Mouse (Mus musculus) heart, postnatal 0 days (tissue): ENCODE data around the gene Frmpd4. TPM values are rescaled to one million over a fixed set of nuclear protein-coding genes. Genes with fewer than 3 reads are reported as not detected.

ENCODE experiments used
- ATAC-seq: fragments of 200-750 bp; cut with Nextera tagmentation; 2 replicates; pipeline ENCODE4 v1.8.0; 2017; ENCODE audit warnings: low read depth, moderate number of reproducible peaks, moderate library complexity; ENCODE audit not compliant: insufficient read depth
- DNase-seq: peaks from one replicate; pipeline ENCODE4 v3.0.0-alpha.2; 2016; ENCODE audit warnings: low spot score
- H3K27ac ChIP-seq: fragments of 300-500 bp; sonication (generic); 2 replicates; pipeline ENCODE4 v1.5.1; 2014; ENCODE audit warnings: low read depth, mild to moderate bottlenecking
- H3K27me3 ChIP-seq: fragments of 300-500 bp; sonication (generic); 2 replicates; pipeline ENCODE4 v1.6.1; 2014; ENCODE audit warnings: low read length, mixed read lengths; ENCODE audit not compliant: control insufficient read depth, insufficient read depth
- H3K36me3 ChIP-seq: fragments of 300-500 bp; sonication (generic); replicated peaks from 2 replicates; pipeline ENCODE4 v1.6.1; 2014; ENCODE audit warnings: low read length, mixed read lengths; ENCODE audit not compliant: control insufficient read depth, insufficient read depth
- H3K4me1 ChIP-seq: fragments of 300-500 bp; sonication (generic); 2 replicates; pipeline ENCODE4 v1.6.1; 2014; ENCODE audit warnings: antibody characterized with exemption; ENCODE audit not compliant: control insufficient read depth, insufficient read depth
- H3K4me2 ChIP-seq: fragments of 300-500 bp; sonication (generic); 2 replicates; pipeline ENCODE4 v1.6.1; 2014; ENCODE audit warnings: low read depth, mild to moderate bottlenecking, low read length, moderate library complexity
- H3K4me3 ChIP-seq: fragments of 300-500 bp; sonication (generic); 2 replicates; pipeline ENCODE4 v1.5.1; 2014; ENCODE audit warnings: low read depth, low read length
- H3K9ac ChIP-seq: fragments of 300-500 bp; sonication (generic); replicated peaks from 2 replicates; pipeline ENCODE4 v1.6.1; 2014; ENCODE audit warnings: low read depth, low read length, mixed read lengths
- H3K9me3 ChIP-seq: fragments of 300-500 bp; sonication (generic); replicated peaks from 2 replicates; pipeline ENCODE4 v1.6.1; 2016; ENCODE audit warnings: low read length; ENCODE audit not compliant: control insufficient read depth
- CTCF ChIP-seq: IDR thresholded peaks from 2 replicates; pipeline ENCODE4 v1.5.1; 2016; ENCODE audit warnings: antibody characterized with exemption, control low read depth, low read depth
- EP300 ChIP-seq: IDR thresholded peaks from 2 replicates; pipeline ENCODE4 v1.6.1; 2016; ENCODE audit warnings: antibody characterized with exemption, low read depth
- WGBS: fragments of 180-500 bp; shearing (Covaris S2); extraction: QIAGEN DNeasy Blood & Tissue Kit; methylation state at CpG from one replicate; pipeline ENCODE4 v1.1.7; 2014; 5-methylcytosine and 5-hydroxymethylcytosine counted together
- polyA plus RNA-seq: library from polyadenylated mRNA; unstranded; fragments of >200 nt; fragmentation: Nextera tagmentation; extraction: Ambion mirVana; gene quantifications from 2 replicates; pipeline ENCODE4 v1.2.1, GENCODE M21; 2015
- total RNA-seq: library from RNA; depleted of rRNA; stranded (reverse); fragments of >200 nt; gene quantifications from 2 replicates; pipeline ENCODE4 v1.2.3, GENCODE M21; 2014; ENCODE audit warnings: low replicate concordance

The Frmpd4 gene
- total and polyA plus RNA-seq, 2 experiments from 2014 or later: not detected

GRCm38 (mm10) chrX:168349320-168350225 is 227.5 kb downstream of the Frmpd4 start:
- H3K4me2 ChIP-seq: no peak overlapping the region
- no peak overlapping the region for H3K9ac ChIP-seq
- no peak for DNase-seq
- H3K27ac ChIP-seq: no peak overlapping the region
- no peak for TF ChIP-seq EP300
- TF ChIP-seq CTCF: no peak
- H3K27me3 ChIP-seq: no peaks in the 10 kb centered on the region
- 68% methylated on average over 5 of the region's 5 CpGs for WGBS
- no peaks in the 10 kb centered on the region for H3K4me1 ChIP-seq
- H3K4me3 ChIP-seq: no peak overlapping the region
- H3K36me3 ChIP-seq: no peaks in the 10 kb centered on the region
- no peaks in the 10 kb centered on the region for H3K9me3 ChIP-seq
- no peak for ATAC-seq

- H3K4me2 ChIP-seq: no peak overlapping the region
- no peaks in the 10 kb centered on the region for H3K27me3 ChIP-seq
- H3K4me1 ChIP-seq: no peaks in the 10 kb centered on the region
- H3K9ac ChIP-seq: no peak overlapping the region
- TF ChIP-seq EP300 (no peak), CTCF (no peak)
- no peaks in the 10 kb centered on the region for H3K36me3 ChIP-seq
- ATAC-seq: no peak
- H3K9me3 ChIP-seq: no peaks in the 10 kb centered on the region
- no peak overlapping the region for H3K4me3 ChIP-seq
- DNase-seq: no peak
- no peak overlapping the region for H3K27ac ChIP-seq
Observed at GRCm38 (mm10) chrX:168338212-168338611, 238.8 kb downstream of the Frmpd4 start.

GRCm38 (mm10) chrX:168325161-168325560 is 251.9 kb downstream of the Frmpd4 start:
- H3K27me3 ChIP-seq: no peaks in the 10 kb centered on the region
- H3K4me1 ChIP-seq: no peaks in the 10 kb centered on the region
- no peak overlapping the region for H3K4me2 ChIP-seq
- no peak overlapping the region for H3K4me3 ChIP-seq
- H3K27ac ChIP-seq: no peak overlapping the region
- 61% methylated on average over 3 of the region's 3 CpGs for WGBS
- no peak for DNase-seq
- no peaks in the 10 kb centered on the region for H3K9me3 ChIP-seq
- ATAC-seq: no peak
- no peaks in the 10 kb centered on the region for H3K36me3 ChIP-seq
- TF ChIP-seq EP300 (no peak), CTCF (no peak)
- H3K9ac ChIP-seq: no peak overlapping the region

GRCm38 (mm10) chrX:168312158-168312557 is 264.9 kb downstream of the Frmpd4 start:
- no peak overlapping the region for H3K4me3 ChIP-seq
- no peak for ATAC-seq
- no peaks in the 10 kb centered on the region for H3K27me3 ChIP-seq
- no peaks in the 10 kb centered on the region for H3K36me3 ChIP-seq
- TF ChIP-seq CTCF (no peak), EP300 (no peak)
- 69% methylated on average over 1 of the region's 1 CpGs for WGBS
- H3K4me2 ChIP-seq: no peak overlapping the region
- H3K9me3 ChIP-seq: no peaks in the 10 kb centered on the region
- no peak overlapping the region for H3K27ac ChIP-seq
- no peak for DNase-seq
- H3K4me1 ChIP-seq: no peaks in the 10 kb centered on the region
- H3K9ac ChIP-seq: no peak overlapping the region

GRCm38 (mm10) chrX:168310143-168310542 is 266.9 kb downstream of the Frmpd4 start:
- ATAC-seq (no peak), DNase-seq (no peak)
- no peak overlapping the region for H3K27ac ChIP-seq
- H3K36me3 ChIP-seq: no peaks in the 10 kb centered on the region
- H3K9me3 ChIP-seq: no peaks in the 10 kb centered on the region
- H3K27me3 ChIP-seq: no peaks in the 10 kb centered on the region
- no peak overlapping the region for H3K4me2 ChIP-seq
- H3K4me3 ChIP-seq: no peak overlapping the region
- WGBS: 13% methylated on average over 1 of the region's 1 CpGs
- TF ChIP-seq EP300 (no peak), CTCF (no peak)
- H3K9ac ChIP-seq: no peak overlapping the region
- H3K4me1 ChIP-seq: no peaks in the 10 kb centered on the region

GRCm38 (mm10) chrX:168292506-168292905 is 284.5 kb downstream of the Frmpd4 start:
- Histone ChIP-seq H3K9ac (no peak overlapping the region), H3K4me1 (no peaks in the 10 kb centered on the region)
- WGBS: 78% methylated on average over 3 of the region's 3 CpGs

More at GRCm38 (mm10) chrX:168292506-168292905, 284.5 kb downstream of the Frmpd4 start:
- H3K27ac ChIP-seq: no peak overlapping the region
- DNase-seq (no peak), ATAC-seq (no peak)
- H3K4me3 ChIP-seq: no peak overlapping the region
- H3K4me2 ChIP-seq: no peak overlapping the region
- H3K9me3 ChIP-seq: no peaks in the 10 kb centered on the region
- H3K27me3 ChIP-seq: no peaks in the 10 kb centered on the region
- no peak for TF ChIP-seq EP300
- no peak for TF ChIP-seq CTCF
- no peaks in the 10 kb centered on the region for H3K36me3 ChIP-seq
